In the genomic region with DNA sequence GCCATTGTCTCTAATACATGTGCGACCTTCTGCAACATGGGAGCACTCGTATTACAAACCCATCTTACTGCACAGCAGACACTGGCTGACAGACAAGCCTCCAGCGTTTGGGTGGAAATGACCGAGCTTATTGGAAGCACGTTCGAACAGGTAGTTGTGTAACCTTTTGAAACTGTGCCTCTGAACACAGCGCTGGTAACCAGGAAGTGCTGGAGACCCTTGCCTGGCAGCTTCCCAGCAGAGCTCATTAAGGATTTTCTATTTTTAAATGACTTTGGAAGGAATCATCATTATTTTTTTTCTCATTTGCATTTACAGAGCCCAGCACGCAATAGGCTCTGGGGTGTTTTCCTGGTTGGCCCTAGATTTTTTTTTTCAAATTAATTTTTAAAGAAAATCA, we compare ENCODE assay signal across 27 mouse cellular contexts. TPM values are rescaled to one million over a fixed set of nuclear protein-coding genes. Genes with fewer than 3 reads are reported as not detected.
DNase-seq lines count a peak whose midpoint lies in the region; ATAC-seq and TF ChIP-seq lines count a peak whose summit lies in the region.
"Had no signal": no experiment of that assay in that cellular context is flagged by ENCODE, and none has a peak within 500 bp of the region (broad histone marks: within the 10 kb centered on the region; RNA-seq: fewer than 3 reads in every experiment).

No protein-coding gene starts in this region.

- H3K27ac ChIP-seq in layer of hippocampus, adult 2 months: peak overlapping the region; percentile 15
- H3K27ac ChIP-seq in forebrain, embryonic 13.5 days: peak overlapping the region; percentile 76
- peak overlapping the region; percentile 59 for H3K27ac ChIP-seq in midbrain, embryonic 15.5 days
- H3K27ac ChIP-seq: intestine, embryonic 15.5 days; kidney, embryonic 15.5 days; macrophage; midbrain, embryonic 12.5 days had no signal

- no peak for TF ChIP-seq CTCF in layer of hippocampus, adult 2 months (conservative IDR thresholded peaks at IDR 0.05)

- H3K36me3 ChIP-seq in forebrain, embryonic 13.5 days (ENCODE audit: poor library complexity, severe bottlenecking): no peaks in the 10 kb centered on the region
- H3K36me3 ChIP-seq in midbrain, embryonic 15.5 days (replicated peaks): no peaks in the 10 kb centered on the region
- H3K36me3 ChIP-seq: intestine, embryonic 15.5 days; kidney, embryonic 15.5 days; midbrain, embryonic 12.5 days had no signal

- peak overlapping the region; percentile 25; the same call in 1 of the 2 replicates for H3K4me2 ChIP-seq in forebrain, embryonic 13.5 days
- H3K4me2 ChIP-seq in midbrain, embryonic 15.5 days: no peak overlapping the region
- H3K4me2 ChIP-seq: intestine, embryonic 15.5 days; kidney, embryonic 15.5 days; liver, embryonic 11.5 days; midbrain, embryonic 12.5 days had no signal

- 0 out of 2 replicates have a peak, but pooled peaks have one; percentile 23 for ATAC-seq in forebrain, embryonic 13.5 days
- ATAC-seq in midbrain, embryonic 15.5 days (replicated peaks): no peak
- ATAC-seq: intestine, embryonic 15.5 days had no signal

- H3K4me3 ChIP-seq in layer of hippocampus, adult 2 months: peak overlapping the region; percentile 40
- no peak overlapping the region for H3K4me3 ChIP-seq in forebrain, embryonic 13.5 days
- no peak overlapping the region for H3K4me3 ChIP-seq in midbrain, embryonic 15.5 days
- H3K4me3 ChIP-seq: intestine, embryonic 15.5 days; kidney, embryonic 15.5 days; midbrain, embryonic 12.5 days had no signal

- no peak overlapping the region for H3K9ac ChIP-seq in forebrain, embryonic 13.5 days
- H3K9ac ChIP-seq in midbrain, embryonic 15.5 days: no peak overlapping the region
- H3K9ac ChIP-seq: intestine, embryonic 15.5 days; kidney, embryonic 15.5 days; midbrain, embryonic 12.5 days had no signal

- WGBS in forebrain, embryonic 13.5 days: 43% methylated on average over 8 of the region's 8 CpGs
- WGBS in midbrain, embryonic 15.5 days: 53% methylated on average over 8 of the region's 8 CpGs

- H3K9me3 ChIP-seq in forebrain, embryonic 13.5 days (replicated peaks): no peaks in the 10 kb centered on the region
- no peaks in the 10 kb centered on the region for H3K9me3 ChIP-seq in midbrain, embryonic 15.5 days
- H3K9me3 ChIP-seq: intestine, embryonic 15.5 days; kidney, embryonic 15.5 days; midbrain, embryonic 12.5 days had no signal

- peak; percentile 26 to 36 for DNase-seq in cerebellum, postnatal 10 days
- DNase-seq in cerebellum, adult 8-10 months: no peak
- DNase-seq in layer of hippocampus, adult 2 months (ENCODE audit: low spot score in 2 of 2): no peak
- no peak for DNase-seq in layer of hippocampus, postnatal 36 days
- DNase-seq in adrenal gland, postnatal 25 days: no peak
- DNase-seq in kidney, adult 11 months: no peak
- DNase-seq: adrenal gland, adult 8-10 months; cerebellum, postnatal 36 days; heart, postnatal 36 days; kidney, postnatal 4 days; lung, adult 18-20 months; thymus, postnatal 25 days had no signal

- no peaks in the 10 kb centered on the region for H3K27me3 ChIP-seq in forebrain, embryonic 13.5 days
- no peaks in the 10 kb centered on the region for H3K27me3 ChIP-seq in midbrain, embryonic 15.5 days (replicated peaks)
- H3K27me3 ChIP-seq: intestine, embryonic 15.5 days; kidney, embryonic 15.5 days; midbrain, embryonic 12.5 days had no signal

- peaks cover 68% of the 10 kb centered on the region for H3K4me1 ChIP-seq in forebrain, embryonic 13.5 days
- H3K4me1 ChIP-seq in midbrain, embryonic 15.5 days: peaks cover 22% of the 10 kb centered on the region
- H3K4me1 ChIP-seq: intestine, embryonic 15.5 days; kidney, embryonic 15.5 days had no signal

RNA-seq across cellular contexts. Expression of a gene that starts 36.9 kb away (rescaled TPM):
- total RNA-seq in layer of hippocampus, adult 2 months (2021): not detected
- total RNA-seq in layer of hippocampus, postnatal 36 days (2021): not detected
- not detected in 2 replicates for polyA plus RNA-seq in forebrain, embryonic 13.5 days (2015; fragmentation: Nextera tagmentation; extraction: Ambion mirVana)
- not detected in 2 replicates for polyA plus RNA-seq in midbrain, embryonic 15.5 days (2015; fragmentation: Nextera tagmentation; extraction: Ambion mirVana)
- not detected in 2 replicates for total RNA-seq in adrenal gland, postnatal 25 days (2021)
- total RNA-seq: adrenal gland, adult 8-10 months; gastrocnemius, adult 8-10 months; granulocyte monocyte progenitor cell, adult 5-6 weeks; heart, postnatal 36 days; layer of hippocampus, postnatal 10 days had no signal
- polyA plus RNA-seq: frontal cortex, adult 2 months; heart, embryonic 14.5 days; intestine, embryonic 15.5 days; kidney, embryonic 15.5 days; limb, embryonic 11.5 days; liver, embryonic 11.5 days; macrophage; midbrain, embryonic 12.5 days; neural tube, embryonic 11.5 days; small intestine, adult 2 months had no signal

Comparison
In these comparisons a context has a peak if more than half of its experiments do, and no peak if none do; other contexts are left out.
1. DNase-seq: peak in cerebellum, postnatal 10 days (2 of 2); none in cerebellum, adult 8-10 months (single experiment), layer of hippocampus, adult 2 months (0 of 2), layer of hippocampus, postnatal 36 days (0 of 2), adrenal gland, postnatal 25 days (single experiment) and kidney, adult 11 months (single experiment).
2. H3K27ac ChIP-seq: peak in every context shown above with its lines; median percentile 76 in forebrain, embryonic 13.5 days; 59 in midbrain, embryonic 15.5 days; 15 in layer of hippocampus, adult 2 months.